Mouse (Mus musculus) neural tube, embryonic 14.5 days (tissue): ENCODE results near the gene Cyb5r4. TPM values are rescaled to one million over a fixed set of nuclear protein-coding genes. Genes with fewer than 3 reads are reported as not detected.
A peak's percentile ranks its signal among the peaks of the same experiment; 100 is the strongest.

Source experiments
- ATAC-seq: fragments of 200-750 bp; cut with Nextera tagmentation; 2 replicates; pipeline ENCODE4 v1.8.0; 2017; ENCODE audit warnings: low read depth, mild to moderate bottlenecking, moderate TSS enrichment, moderate library complexity
- H3K27ac ChIP-seq: fragments of 300-500 bp; sonication (generic); 2 replicates; pipeline ENCODE4 v1.5.1; 2014; ENCODE audit warnings: low read depth, mild to moderate bottlenecking, control low read depth, low read length, moderate library complexity, mixed read lengths
- H3K27me3 ChIP-seq: fragments of 300-500 bp; sonication (generic); 2 replicates; pipeline ENCODE4 v1.6.1; 2014; ENCODE audit warnings: low read length; ENCODE audit not compliant: control insufficient read depth, insufficient read depth
- H3K36me3 ChIP-seq: fragments of 300-500 bp; sonication (generic); 2 replicates; pipeline ENCODE4 v1.6.1; 2014; ENCODE audit warnings: low read length, mixed read lengths; ENCODE audit not compliant: control insufficient read depth, insufficient read depth
- H3K4me1 ChIP-seq: fragments of 300-500 bp; sonication (generic); 2 replicates; pipeline ENCODE4 v1.6.1; 2014; ENCODE audit warnings: low read length; ENCODE audit not compliant: control insufficient read depth, insufficient read depth
- H3K4me2 ChIP-seq: fragments of 300-500 bp; sonication (generic); 2 replicates; pipeline ENCODE4 v1.6.1; 2014; ENCODE audit warnings: mild to moderate bottlenecking, low read depth, low read length, control low read depth
- H3K4me3 ChIP-seq: fragments of 300-500 bp; sonication (generic); 2 replicates; pipeline ENCODE4 v1.5.1; 2014; ENCODE audit warnings: low read depth, low read length, control low read depth, mixed read lengths
- H3K9ac ChIP-seq: fragments of 300-500 bp; sonication (generic); replicated peaks from 2 replicates; pipeline ENCODE4 v1.6.1; 2014; ENCODE audit warnings: low read depth, mild to moderate bottlenecking, control low read depth, low read length, mixed read lengths
- H3K9me3 ChIP-seq: fragments of 300-500 bp; sonication (generic); 2 replicates; pipeline ENCODE4 v1.6.1; 2016; ENCODE audit warnings: low read length; ENCODE audit not compliant: control insufficient read depth
- WGBS: fragments of 180-500 bp; shearing (Covaris S2); extraction: QIAGEN DNeasy Blood & Tissue Kit; methylation state at CpG from one replicate; pipeline ENCODE4 v1.1.7; 2014; 5-methylcytosine and 5-hydroxymethylcytosine counted together
- polyA plus RNA-seq: library from polyadenylated mRNA; unstranded; fragments of >200 nt; fragmentation: Nextera tagmentation; extraction: Ambion mirVana; gene quantifications from 2 replicates; pipeline ENCODE4 v1.2.1, GENCODE M21; 2014

The Cyb5r4 gene
- polyA plus RNA-seq, 1 experiment from 2014 or later = 56.5 TPM

GRCm38 (mm10) chr9:87008919-87009318 lies 12.9 kb upstream of the Cyb5r4 start:
- H3K4me3 ChIP-seq = no peak overlapping the region
- no peaks in the 10 kb centered on the region for H3K27me3 ChIP-seq
- no peak for ATAC-seq
- H3K4me1 ChIP-seq = no peaks in the 10 kb centered on the region
- no peak overlapping the region for H3K4me2 ChIP-seq
- H3K9ac ChIP-seq = no peak overlapping the region
- no peaks in the 10 kb centered on the region for H3K9me3 ChIP-seq
- no peak overlapping the region for H3K27ac ChIP-seq
- no peaks in the 10 kb centered on the region for H3K36me3 ChIP-seq
- 94% methylated on average over 1 of the region's 1 CpGs for WGBS

DNA sequence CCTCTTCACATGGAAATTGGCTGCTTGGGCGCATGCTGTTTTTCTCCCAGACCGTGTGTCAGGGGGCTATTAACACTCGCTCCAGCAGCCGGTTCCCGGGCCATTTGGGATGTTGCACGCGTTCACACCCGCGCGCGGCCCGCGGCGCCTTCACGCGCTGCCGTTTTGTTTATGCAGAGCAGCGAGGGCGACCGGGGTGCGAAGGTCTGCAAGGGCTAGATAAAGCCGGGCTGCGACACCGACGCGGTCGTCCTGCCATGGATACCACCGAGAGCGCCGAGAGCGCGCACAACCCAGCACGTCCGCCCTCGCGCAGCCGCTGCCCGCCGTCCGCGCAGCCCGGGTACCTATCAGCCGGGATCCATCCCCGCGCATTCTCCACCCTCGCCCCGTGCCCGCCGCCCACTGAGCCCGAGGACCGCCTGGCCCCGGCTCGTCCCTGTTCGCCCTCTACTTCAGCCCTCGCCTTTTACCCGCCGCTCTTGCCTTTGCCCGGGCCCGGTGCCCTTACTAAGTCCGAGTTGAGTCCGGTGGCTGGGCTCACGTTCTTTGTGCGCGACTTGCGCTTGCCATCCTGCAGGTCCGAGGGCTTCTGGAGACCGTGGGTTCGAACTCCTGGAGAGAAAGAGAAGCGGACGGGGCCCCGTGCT lies 6.4 kb upstream of the Cyb5r4 start, which contains the start of gene Ripply2:
Gene Ripply2 (plus strand): TSS at position 250 of the 650 bp plus-strand sequence.
- Histone ChIP-seq H3K36me3 (no peaks in the 10 kb centered on the region), H3K9ac (peak within 1 kb of the TSS; percentile 72), H3K4me3 (peak within 1 kb of the TSS; percentile 59), H3K27ac (peak within 1 kb of the TSS; percentile 22; the same call in 1 of the 2 replicates), H3K4me2 (peak within 1 kb of the TSS; percentile 81), H3K27me3 (no peaks in the 10 kb centered on the region), H3K9me3 (no peaks in the 10 kb centered on the region), H3K4me1 (peaks cover 8% of the 10 kb centered on the region; the same call in 1 of the 2 replicates)
- WGBS = under 1% methylated on average over 71 of the region's 71 CpGs
- ATAC-seq = peak; percentile 89

DNA sequence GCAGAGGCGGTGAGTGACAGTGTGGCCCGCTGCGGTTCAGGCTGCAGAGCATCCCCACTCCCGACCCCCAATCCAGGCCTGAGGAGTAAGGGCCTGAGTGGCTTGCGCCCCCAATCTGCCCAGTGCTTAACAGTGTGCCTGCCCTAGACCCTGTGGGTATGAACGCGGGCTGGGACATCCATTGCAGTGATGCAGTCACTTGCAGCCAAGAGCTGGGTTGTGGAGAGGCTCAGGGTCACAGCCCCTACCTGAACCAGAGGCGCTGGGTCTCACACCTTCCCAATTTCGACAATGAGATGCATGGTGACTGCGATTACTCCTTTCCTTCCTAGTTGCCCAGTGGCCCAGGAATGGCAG lies 5.9 kb upstream of the Cyb5r4 start:
- H3K4me2 ChIP-seq = peak overlapping the region; percentile 81
- H3K9me3 ChIP-seq = no peaks in the 10 kb centered on the region
- ATAC-seq = peak; percentile 74
- H3K4me1 ChIP-seq = peaks cover 8% of the 10 kb centered on the region; the same call in 1 of the 2 replicates
- 5% methylated on average over 10 of the region's 10 CpGs for WGBS
- peak overlapping the region; percentile 59 for H3K4me3 ChIP-seq
- H3K27me3 ChIP-seq = no peaks in the 10 kb centered on the region
- no peaks in the 10 kb centered on the region for H3K36me3 ChIP-seq
- H3K27ac ChIP-seq = no peak overlapping the region; the same call in 1 of the 2 replicates
- H3K9ac ChIP-seq = peak overlapping the region; percentile 72

GRCm38 (mm10) chr9:87025764-87026163 lies 4.0 kb downstream of the Cyb5r4 start:
- Histone ChIP-seq H3K4me1 (peaks cover 8% of the 10 kb centered on the region), H3K36me3 (no peaks in the 10 kb centered on the region), H3K27ac (no peak overlapping the region), H3K4me2 (no peak overlapping the region), H3K27me3 (no peaks in the 10 kb centered on the region), H3K4me3 (no peak overlapping the region), H3K9me3 (no peaks in the 10 kb centered on the region), H3K9ac (no peak overlapping the region)
- WGBS = 84% methylated on average over 6 of the region's 6 CpGs
- ATAC-seq = no peak

- peak; percentile 69; the same call in 1 of the 2 replicates for ATAC-seq
- no peaks in the 10 kb centered on the region for H3K27me3 ChIP-seq
- no peak overlapping the region for H3K27ac ChIP-seq
- WGBS = 48% methylated on average over 8 of the region's 8 CpGs
- H3K4me1 ChIP-seq = peaks cover 8% of the 10 kb centered on the region
- no peaks in the 10 kb centered on the region for H3K36me3 ChIP-seq
- H3K4me3 ChIP-seq = no peak overlapping the region
- no peak overlapping the region for H3K4me2 ChIP-seq
- no peak overlapping the region for H3K9ac ChIP-seq
- no peaks in the 10 kb centered on the region for H3K9me3 ChIP-seq
Measured at GRCm38 (mm10) chr9:87027423-87028084, 5.7 kb downstream of the Cyb5r4 start.

- 88% methylated on average over 4 of the region's 4 CpGs for WGBS
- Histone ChIP-seq H3K9ac (no peak overlapping the region), H3K9me3 (no peaks in the 10 kb centered on the region), H3K27ac (no peak overlapping the region), H3K27me3 (no peaks in the 10 kb centered on the region), H3K4me3 (no peak overlapping the region), H3K4me1 (no peaks in the 10 kb centered on the region), H3K36me3 (no peaks in the 10 kb centered on the region), H3K4me2 (no peak overlapping the region)
- ATAC-seq = no peak
Measured at GRCm38 (mm10) chr9:87032196-87032595, 10.4 kb downstream of the Cyb5r4 start.

DNA sequence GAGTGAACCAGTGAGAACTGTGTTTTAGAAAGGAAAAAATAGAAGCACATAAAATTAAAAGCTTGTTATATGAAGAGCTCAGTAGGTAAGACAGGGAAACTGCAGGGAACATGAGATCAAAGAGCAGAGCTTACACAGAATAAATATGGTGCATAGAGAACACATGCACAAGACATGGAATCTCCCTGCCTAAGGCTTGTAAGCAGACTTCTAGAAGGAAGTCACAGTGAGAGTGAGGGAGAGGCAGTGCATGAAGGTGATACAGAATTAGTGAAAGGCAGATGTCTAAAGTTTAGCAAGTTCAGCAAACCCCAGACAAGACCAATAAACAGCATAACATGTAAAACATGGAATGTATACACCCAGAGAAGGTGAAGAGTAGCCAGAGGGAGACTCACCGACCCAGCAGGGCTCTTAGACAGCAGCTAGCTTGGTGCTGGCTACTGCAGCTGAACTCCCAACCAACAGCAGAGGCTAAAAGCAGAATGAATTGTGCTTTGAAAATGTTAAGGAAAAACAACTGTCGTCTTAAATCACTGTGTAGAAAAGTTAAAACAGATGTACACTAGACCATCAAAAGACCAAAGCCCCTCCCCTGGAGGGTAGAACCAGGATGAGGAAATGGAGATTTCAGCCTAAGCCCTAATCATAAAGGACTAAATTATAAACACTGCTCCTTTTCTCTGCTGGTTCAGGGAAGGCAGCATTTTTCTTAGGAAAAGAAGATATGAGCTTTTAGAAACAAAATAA lies 13.2 kb downstream of the Cyb5r4 start:
- Histone ChIP-seq H3K27me3 (no peaks in the 10 kb centered on the region), H3K27ac (no peak overlapping the region), H3K9me3 (no peaks in the 10 kb centered on the region), H3K36me3 (no peaks in the 10 kb centered on the region), H3K4me2 (no peak overlapping the region), H3K9ac (no peak overlapping the region), H3K4me3 (no peak overlapping the region), H3K4me1 (no peaks in the 10 kb centered on the region)
- 77% methylated on average over 2 of the region's 2 CpGs for WGBS
- ATAC-seq = no peak

GRCm38 (mm10) chr9:87049425-87049824 lies 27.6 kb downstream of the Cyb5r4 start:
- Histone ChIP-seq H3K4me2 (no peak overlapping the region), H3K4me3 (no peak overlapping the region), H3K4me1 (no peaks in the 10 kb centered on the region), H3K9ac (no peak overlapping the region), H3K36me3 (0 out of 2 replicates have a peak, but pooled peaks cover 4% of the 10 kb centered on the region), H3K27ac (no peak overlapping the region), H3K27me3 (no peaks in the 10 kb centered on the region), H3K9me3 (no peaks in the 10 kb centered on the region)
- WGBS = 47% methylated on average over 4 of the region's 4 CpGs
- ATAC-seq = no peak
